Mouse (Mus musculus): Measurements from ENCODE around the gene Cplx3. TPM values are rescaled to one million over a fixed set of nuclear protein-coding genes. Genes with fewer than 3 reads are reported as not detected.

Cplx3 gene
- polyA plus RNA-seq, 1 experiment = not detected

GRCm38 (mm10) chr9:57554753-57555152, 51.3 kb downstream of the Cplx3 start:
- 84% methylated on average over 3 of the region's 3 CpGs for WGBS
- Histone ChIP-seq H3K4me3 (replicated peaks; ENCODE audit: control insufficient read depth, low read depth, low read length) (no peak overlapping the region), H3K27ac (ENCODE audit: control insufficient read depth, insufficient read depth, low read depth, low read length, poor library complexity) (no peak overlapping the region), H3K4me1 (ENCODE audit: control insufficient read depth, insufficient read depth, low read length) (peaks cover 3% of the 10 kb centered on the region; the same call in 1 of the 2 replicates)
- no peak for TF ChIP-seq CTCF (IDR thresholded peaks at IDR 0.05; ENCODE audit: control insufficient read depth, insufficient read depth, low read length)
- no peak for TF ChIP-seq POLR2A (IDR thresholded peaks at IDR 0.05; ENCODE audit: borderline replicate concordance, control insufficient read depth, low read depth, low read length)

GRCm38 (mm10) chr9:57553119-57553518, 53.0 kb downstream of the Cplx3 start:
- no peak for TF ChIP-seq POLR2A (IDR thresholded peaks at IDR 0.05; ENCODE audit: borderline replicate concordance, control insufficient read depth, low read depth, low read length)
- no peak for TF ChIP-seq CTCF (IDR thresholded peaks at IDR 0.05; ENCODE audit: control insufficient read depth, insufficient read depth, low read length)
- Histone ChIP-seq H3K4me1 (ENCODE audit: control insufficient read depth, insufficient read depth, low read length) (peaks cover 3% of the 10 kb centered on the region; the same call in 1 of the 2 replicates), H3K4me3 (replicated peaks; ENCODE audit: control insufficient read depth, low read depth, low read length) (no peak overlapping the region), H3K27ac (ENCODE audit: control insufficient read depth, insufficient read depth, low read depth, low read length, poor library complexity) (no peak overlapping the region)
- 77% methylated on average over 11 of the region's 11 CpGs for WGBS

- Histone ChIP-seq H3K27ac (ENCODE audit: control insufficient read depth, insufficient read depth, low read depth, low read length, poor library complexity) (no peak within 1 kb of the TSS), H3K4me3 (replicated peaks; ENCODE audit: control insufficient read depth, low read depth, low read length) (peak within 1 kb of the TSS; percentile 84), H3K4me1 (ENCODE audit: control insufficient read depth, insufficient read depth, low read length) (peaks cover 3% of the 10 kb centered on the region; the same call in 1 of the 2 replicates)
- TF ChIP-seq CTCF (IDR thresholded peaks at IDR 0.05; ENCODE audit: control insufficient read depth, insufficient read depth, low read length) = no peak
- no peak for TF ChIP-seq POLR2A (IDR thresholded peaks at IDR 0.05; ENCODE audit: borderline replicate concordance, control insufficient read depth, low read depth, low read length)
- WGBS = under 1% methylated on average over 28 of the region's 28 CpGs
Observed at GRCm38 (mm10) chr9:57552139-57552887, 53.8 kb downstream of the Cplx3 start, which contains the start of gene Mpi. Gene Mpi, minus strand, starts transcription at chr9:57552763.

- TF ChIP-seq POLR2A (IDR thresholded peaks at IDR 0.05; ENCODE audit: borderline replicate concordance, control insufficient read depth, low read depth, low read length) (no peak), CTCF (IDR thresholded peaks at IDR 0.05; ENCODE audit: control insufficient read depth, insufficient read depth, low read length) (no peak)
- Histone ChIP-seq H3K4me3 (replicated peaks; ENCODE audit: control insufficient read depth, low read depth, low read length) (no peak overlapping the region), H3K27ac (ENCODE audit: control insufficient read depth, insufficient read depth, low read depth, low read length, poor library complexity) (no peak overlapping the region), H3K4me1 (ENCODE audit: control insufficient read depth, insufficient read depth, low read length) (peaks cover 3% of the 10 kb centered on the region; the same call in 1 of the 2 replicates)
- WGBS = 85% methylated on average over 11 of the region's 11 CpGs
Observed at GRCm38 (mm10) chr9:57550126-57550862, 55.8 kb downstream of the Cplx3 start.

Other genes with a start within 250 kb of the Cplx3 start
- 31.1 and 49.4 TPM in 2 replicates for gene Ppcdc, start 166.2 kb downstream of the Cplx3 start, polyA plus RNA-seq (2011; ENCODE audit: insufficient read depth, insufficient read length, low replicate concordance, missing spikeins)
- 5.5 and 7.5 TPM in 2 replicates for gene Scamp5, start 138.2 kb downstream of the Cplx3 start, polyA plus RNA-seq (2011; ENCODE audit: insufficient read depth, insufficient read length, low replicate concordance, missing spikeins)
- 8.2 TPM in 1 of 2 replicates, not detected in the other for gene Rpp25, start 102.3 kb downstream of the Cplx3 start, polyA plus RNA-seq (2011; ENCODE audit: insufficient read depth, insufficient read length, low replicate concordance, missing spikeins)
- 158 and 215 TPM in 2 replicates for gene Cox5a, start 85.0 kb downstream of the Cplx3 start, polyA plus RNA-seq (2011; ENCODE audit: insufficient read depth, insufficient read length, low replicate concordance, missing spikeins)
- gene Fam219b, start 68.8 kb downstream of the Cplx3 start, polyA plus RNA-seq (2011; ENCODE audit: insufficient read depth, insufficient read length, low replicate concordance, missing spikeins) = 8.4 and 10.3 TPM in 2 replicates
- gene Mpi, start 53.5 kb downstream of the Cplx3 start, polyA plus RNA-seq (2011; ENCODE audit: insufficient read depth, insufficient read length, low replicate concordance, missing spikeins) = 11.7 and 17.8 TPM in 2 replicates
- 21.3 and 46.4 TPM in 2 replicates for gene Scamp2, start 45.3 kb downstream of the Cplx3 start, polyA plus RNA-seq (2011; ENCODE audit: insufficient read depth, insufficient read length, low replicate concordance, missing spikeins)
- gene Ulk3, start 16.8 kb downstream of the Cplx3 start, polyA plus RNA-seq (2011; ENCODE audit: insufficient read depth, insufficient read length, low replicate concordance, missing spikeins) = 17.8 and 35.6 TPM in 2 replicates
- gene Lman1l, start 14.5 kb upstream of the Cplx3 start, polyA plus RNA-seq (2011; ENCODE audit: insufficient read depth, insufficient read length, low replicate concordance, missing spikeins) = 0.65 TPM in 1 of 2 replicates, not detected in the other
- gene Csk, start 47.4 kb upstream of the Cplx3 start, polyA plus RNA-seq (2011; ENCODE audit: insufficient read depth, insufficient read length, low replicate concordance, missing spikeins) = 45.4 and 99.8 TPM in 2 replicates
- 1.5 and 9.3 TPM in 2 replicates for gene Cyp1a2, start 77.4 kb upstream of the Cplx3 start, polyA plus RNA-seq (2011; ENCODE audit: insufficient read depth, insufficient read length, low replicate concordance, missing spikeins)
- gene Cyp1a1, start 81.6 kb upstream of the Cplx3 start, polyA plus RNA-seq (2011; ENCODE audit: insufficient read depth, insufficient read length, low replicate concordance, missing spikeins) = not detected in 2 replicates
- 8.3 and 9.1 TPM in 2 replicates for gene Edc3, start 102.3 kb upstream of the Cplx3 start, polyA plus RNA-seq (2011; ENCODE audit: insufficient read depth, insufficient read length, low replicate concordance, missing spikeins)
- gene Clk3, start 159.6 kb upstream of the Cplx3 start, polyA plus RNA-seq (2011; ENCODE audit: insufficient read depth, insufficient read length, low replicate concordance, missing spikeins) = 148 and 149 TPM in 2 replicates
- gene Arid3b, start 230.5 kb upstream of the Cplx3 start, polyA plus RNA-seq (2011; ENCODE audit: insufficient read depth, insufficient read length, low replicate concordance, missing spikeins) = 15.3 and 52.9 TPM in 2 replicates

Measured in bone marrow, adult 2 months (tissue).